Comparison of ENCODE assay signal across 8 mouse cellular contexts in the genomic region with DNA sequence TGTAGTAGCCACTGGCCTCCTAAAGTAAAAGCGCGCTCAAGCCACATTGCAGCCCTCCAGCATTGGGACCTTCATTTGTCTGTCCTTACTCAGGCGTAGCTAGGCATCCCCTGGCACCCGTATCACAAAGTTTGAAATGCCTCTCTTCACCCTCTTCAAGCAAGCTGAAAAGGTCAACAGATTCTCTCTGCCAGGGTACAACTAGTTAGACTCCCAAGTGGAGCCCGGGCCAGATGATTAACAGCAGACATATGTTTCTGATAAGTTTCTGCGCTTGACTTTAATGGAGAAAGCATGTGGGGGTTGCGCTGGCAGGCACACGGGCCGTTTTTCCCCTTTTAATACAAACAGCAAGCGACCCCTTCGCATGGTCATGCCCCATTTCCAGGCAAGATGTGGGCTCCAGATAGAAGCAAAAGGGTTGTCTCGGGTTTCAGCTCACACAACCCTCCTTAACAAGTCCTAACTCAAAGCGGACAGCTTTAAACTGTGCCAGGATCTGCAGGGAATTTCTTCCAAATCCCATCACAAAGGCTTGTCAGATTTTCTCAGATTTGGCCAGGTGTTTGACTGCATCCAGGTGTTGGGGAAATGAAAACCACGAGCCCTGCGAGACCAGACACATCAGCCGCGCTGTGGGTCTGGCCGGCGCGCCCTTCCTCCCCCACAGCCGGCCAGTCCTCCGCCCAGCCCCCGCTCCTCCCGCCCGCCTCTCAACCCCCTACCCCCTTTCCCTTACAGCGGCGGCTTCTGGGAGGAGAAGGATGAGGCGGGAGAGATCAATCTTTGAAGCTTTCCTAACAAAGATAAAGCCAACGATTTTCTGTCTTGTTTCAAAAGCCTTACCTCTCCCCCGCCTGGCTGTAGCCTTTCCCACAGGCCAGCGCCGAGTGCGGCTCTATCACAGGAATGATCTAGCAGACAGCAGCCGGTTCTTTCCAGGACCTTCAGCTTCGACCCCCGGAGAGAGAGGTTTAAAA. TPM values are rescaled to one million over a fixed set of nuclear protein-coding genes. Genes with fewer than 3 reads are reported as not detected.
A peak's percentile ranks its signal among the peaks of the same experiment; 100 is the strongest.
DNase-seq lines count a peak whose midpoint lies in the region; ATAC-seq and TF ChIP-seq lines count a peak whose summit lies in the region.

No protein-coding gene starts in this region.

- no peak for TF ChIP-seq EP300 in MEL (IDR thresholded peaks at IDR 0.05; ENCODE audit: low read depth in 1 of 2, low read length in 2 of 2)

- no peak for TF ChIP-seq RAD21 in MEL (IDR thresholded peaks at IDR 0.05; ENCODE audit: low read depth, low read length)

- under 1% methylated on average over 36 of the region's 36 CpGs for WGBS in hindbrain, embryonic 13.5 days
- WGBS in liver, embryonic 13.5 days (ENCODE audit: insufficient replicate concordance): 4% methylated on average over 36 of the region's 36 CpGs

- no peak for TF ChIP-seq CTCF in MEL (IDR thresholded peaks at IDR 0.05 in 2 of 3, conservative IDR thresholded peaks at IDR 0.05 in 1 of 3; ENCODE audit: control insufficient read depth in 1 of 3, insufficient read depth in 1 of 3, low read depth in 2 of 3, low read length in 3 of 3, poor library complexity in 1 of 3, severe bottlenecking in 1 of 3)
- no peak for TF ChIP-seq CTCF in embryonic fibroblast, embryonic 13.5 days (IDR thresholded peaks at IDR 0.05; ENCODE audit: borderline replicate concordance, insufficient read depth, low read length)

- no peak for ATAC-seq in cerebellum, adult (ENCODE audit: insufficient number of reproducible peaks, low FRiP score, low TSS enrichment)
- no peak for ATAC-seq in hindbrain, embryonic 13.5 days (ENCODE audit: low FRiP score)
- ATAC-seq in liver, embryonic 13.5 days (ENCODE audit: low read depth): no peak

- DNase-seq in cerebellum, adult 8-10 months: peak; percentile 14
- peak; percentile 45 for DNase-seq in MEL (ENCODE audit: low read depth, low spot score)
- DNase-seq in liver, embryonic 13.5 days: no peak
- DNase-seq in splenic B cell, adult 2 months (ENCODE audit: low read depth, low spot score): peak; percentile 27
- DNase-seq in right cerebral cortex, postnatal 36 days (ENCODE audit: low spot score in 2 of 2): no peak

- H3K27ac ChIP-seq in MEL (ENCODE audit: control insufficient read depth, low read depth, low read length): peak overlapping the region; percentile 12; the same call in 1 of the 2 replicates
- H3K27ac ChIP-seq in embryonic fibroblast, embryonic 13.5 days (ENCODE audit: insufficient read depth, low read length): peak overlapping the region; percentile 72
- peak overlapping the region; percentile 35; the same call in 1 of the 2 replicates for H3K27ac ChIP-seq in hindbrain, embryonic 13.5 days
- H3K27ac ChIP-seq in liver, embryonic 13.5 days: peak overlapping the region; percentile 39

- no peak for TF ChIP-seq POLR2A in MEL (IDR thresholded peaks at IDR 0.05; ENCODE audit: control insufficient read depth in 1 of 2, insufficient read depth in 1 of 2, low read depth in 1 of 2, low read length in 2 of 2, poor library complexity in 1 of 2)
- TF ChIP-seq POLR2A in embryonic fibroblast, embryonic 13.5 days (IDR thresholded peaks at IDR 0.05; ENCODE audit: low read depth, low read length): peak; percentile 42

- peak overlapping the region in 1 of 2 experiments; percentile 10; a peak in 2 of 4 replicates for H3K4me3 ChIP-seq in MEL (ENCODE audit: control insufficient read depth in 1 of 2, insufficient read depth in 1 of 2, low read depth in 2 of 2, low read length in 2 of 2)
- peak overlapping the region; percentile 43 for H3K4me3 ChIP-seq in embryonic fibroblast, embryonic 13.5 days (ENCODE audit: insufficient read depth, low read length)
- H3K4me3 ChIP-seq in hindbrain, embryonic 13.5 days: peak overlapping the region; percentile 24
- H3K4me3 ChIP-seq in liver, embryonic 13.5 days (replicated peaks): peak overlapping the region; percentile 18

- H3K9me3 ChIP-seq in MEL (replicated peaks; ENCODE audit: insufficient read depth, low read length): no peaks in the 10 kb centered on the region
- H3K9me3 ChIP-seq in hindbrain, embryonic 13.5 days: no peaks in the 10 kb centered on the region
- H3K9me3 ChIP-seq in liver, embryonic 13.5 days (replicated peaks): no peaks in the 10 kb centered on the region

- peaks cover 0 to 16% of the 10 kb centered on the region in 2 experiments; a peak in 2 of 4 replicates for H3K36me3 ChIP-seq in MEL (ENCODE audit: control insufficient read depth in 1 of 2, insufficient read depth in 2 of 2, low read length in 2 of 2)
- no peaks in the 10 kb centered on the region for H3K36me3 ChIP-seq in hindbrain, embryonic 13.5 days
- 0 out of 2 replicates have a peak, but pooled peaks cover 3% of the 10 kb centered on the region for H3K36me3 ChIP-seq in liver, embryonic 13.5 days
- no peaks in the 10 kb centered on the region for H3K36me3 ChIP-seq in splenic B cell, adult 2 months (ENCODE audit: control insufficient read depth, insufficient read depth, low read length, poor library complexity, severe bottlenecking)

- H3K9ac ChIP-seq in MEL (ENCODE audit: control insufficient read depth, low read depth, low read length, poor library complexity, severe bottlenecking): peak overlapping the region; percentile 8
- H3K9ac ChIP-seq in hindbrain, embryonic 13.5 days: peak overlapping the region; percentile 61
- H3K9ac ChIP-seq in liver, embryonic 13.5 days: no peak overlapping the region; the same call in 1 of the 2 replicates

- peaks cover 5% of the 10 kb centered on the region for H3K79me2 ChIP-seq in MEL (ENCODE audit: control insufficient read depth, insufficient read depth, low read length, poor library complexity)

- H3K27me3 ChIP-seq in MEL (ENCODE audit: control insufficient read depth in 1 of 2, insufficient read depth in 2 of 2, low read length in 2 of 2): peaks cover 26 to 55% of the 10 kb centered on the region in 2 experiments
- peaks cover 73% of the 10 kb centered on the region for H3K27me3 ChIP-seq in hindbrain, embryonic 13.5 days
- peaks cover 85% of the 10 kb centered on the region for H3K27me3 ChIP-seq in liver, embryonic 13.5 days
- no peaks in the 10 kb centered on the region for H3K27me3 ChIP-seq in splenic B cell, adult 2 months (ENCODE audit: control insufficient read depth, insufficient read depth, low read length, poor library complexity, severe bottlenecking)

- H3K4me1 ChIP-seq in MEL (ENCODE audit: control insufficient read depth in 1 of 2, insufficient read depth in 2 of 2, low read length in 2 of 2): peaks cover 0 to 16% of the 10 kb centered on the region in 2 experiments; a peak in 2 of 4 replicates
- H3K4me1 ChIP-seq in embryonic fibroblast, embryonic 13.5 days (ENCODE audit: control insufficient read depth, insufficient read depth, low read length): no peaks in the 10 kb centered on the region
- peaks cover 55% of the 10 kb centered on the region for H3K4me1 ChIP-seq in hindbrain, embryonic 13.5 days (replicated peaks)
- peaks cover 58% of the 10 kb centered on the region for H3K4me1 ChIP-seq in liver, embryonic 13.5 days (replicated peaks)

- peak overlapping the region; percentile 50 for H3K4me2 ChIP-seq in hindbrain, embryonic 13.5 days
- peak overlapping the region; percentile 41 for H3K4me2 ChIP-seq in liver, embryonic 13.5 days

TF ChIP-seq in MEL, 35 proteins besides CTCF, POLR2A, EP300 and RAD21:
- TF ChIP-seq RCOR1 (IDR thresholded peaks at IDR 0.05; ENCODE audit: low read depth, low read length) (no peak), NELFE (IDR thresholded peaks at IDR 0.05; ENCODE audit: low read depth, low read length) (no peak), CHD1 (IDR thresholded peaks at IDR 0.05; ENCODE audit: low read depth, low read length) (no peak), MAFK (IDR thresholded peaks at IDR 0.05; ENCODE audit: borderline replicate concordance, low read depth, low read length) (no peak), KAT2A (conservative IDR thresholded peaks at IDR 0.05; ENCODE audit: low read depth, low read length) (no peak), ZC3H11A (IDR thresholded peaks at IDR 0.05; ENCODE audit: low read depth, low read length) (no peak), UBTF (IDR thresholded peaks at IDR 0.05; ENCODE audit: borderline replicate concordance, insufficient read depth, low read depth, low read length) (no peak), MXI1 (IDR thresholded peaks at IDR 0.05; ENCODE audit: low read depth, low read length) (no peak), BHLHE40 (IDR thresholded peaks at IDR 0.05; ENCODE audit: borderline replicate concordance, low read depth, low read length) (no peak), USF1 (IDR thresholded peaks at IDR 0.05; ENCODE audit: low read depth, low read length) (no peak), POLR2AphosphoS5 (IDR thresholded peaks at IDR 0.05; ENCODE audit: borderline replicate concordance, low read depth, low read length) (no peak), SMC3 (IDR thresholded peaks at IDR 0.05; ENCODE audit: low read depth, low read length) (no peak), TBP (IDR thresholded peaks at IDR 0.05; ENCODE audit: low read depth, low read length) (no peak), CHD2 (IDR thresholded peaks at IDR 0.05; ENCODE audit: low read length) (no peak), ZNF384 (IDR thresholded peaks at IDR 0.05; ENCODE audit: low read depth, low read length) (no peak), MAX (IDR thresholded peaks at IDR 0.05; ENCODE audit: low read length) (no peak)
TF ChIP-seq in MEL: peak in this region for 0.

RNA-seq across cellular contexts. Expression of a gene that starts 4.1 kb away (rescaled TPM):
- total RNA-seq in MEL (2012; rRNA removed): 3.0 and 3.9 TPM in 2 replicates
- polyA plus RNA-seq in MEL (2012; ENCODE audit: insufficient read depth in 1 of 2, insufficient read length in 2 of 2, low read depth in 1 of 2, low replicate concordance in 2 of 2, missing spikeins in 1 of 2): 1 to 10 TPM in 1 of 2 experiments, not detected in 1; 2.3 TPM
- polyA plus RNA-seq in embryonic fibroblast, embryonic 13.5 days (2011; ENCODE audit: insufficient read length, low read depth, missing spikeins): 88.5 and 106 TPM in 2 replicates
- polyA plus RNA-seq in hindbrain, embryonic 13.5 days (2015; fragmentation: Nextera tagmentation; extraction: Ambion mirVana): 14.6 and 19.1 TPM in 2 replicates
- polyA plus RNA-seq in liver, embryonic 13.5 days (2015; fragmentation: Nextera tagmentation; extraction: Ambion mirVana): 5.9 and 6.9 TPM in 2 replicates

Comparison
In these comparisons a context has a peak if more than half of its experiments do, and no peak if none do; other contexts are left out.
1. DNase-seq: peak in cerebellum, adult 8-10 months (single experiment), MEL (single experiment) and splenic B cell, adult 2 months (single experiment); none in liver, embryonic 13.5 days (single experiment) and right cerebral cortex, postnatal 36 days (0 of 2).
2. H3K27ac ChIP-seq: peak in every context shown above with its lines; median percentile 72 in embryonic fibroblast, embryonic 13.5 days; 39 in liver, embryonic 13.5 days; 35 in hindbrain, embryonic 13.5 days; 12 in MEL.